Mouse (Mus musculus) midbrain, embryonic 12.5 days (tissue): ENCODE data around the gene Khnyn. TPM values are rescaled to one million over a fixed set of nuclear protein-coding genes. Genes with fewer than 3 reads are reported as not detected.

Experiments
- ATAC-seq: fragments of 200-750 bp; cut with Nextera tagmentation; 2 replicates; pipeline ENCODE4 v1.8.0; 2017; ENCODE audit warnings: low read depth, moderate TSS enrichment, moderate library complexity; ENCODE audit not compliant: low FRiP score
- H3K27ac ChIP-seq: fragments of 300-500 bp; sonication (generic); replicated peaks from 2 replicates; pipeline ENCODE4 v1.5.1; 2016; ENCODE audit warnings: mild to moderate bottlenecking
- H3K27me3 ChIP-seq: fragments of 300-500 bp; sonication (generic); 2 replicates; pipeline ENCODE4 v1.6.1; 2016; ENCODE audit warnings: mild to moderate bottlenecking
- H3K36me3 ChIP-seq: fragments of 300-500 bp; sonication (generic); 2 replicates; pipeline ENCODE4 v1.6.1; 2016
- H3K4me1 ChIP-seq: fragments of 300-500 bp; sonication (generic); 2 replicates; pipeline ENCODE4 v1.6.1; 2016
- H3K4me2 ChIP-seq: fragments of 300-500 bp; sonication (generic); replicated peaks from 2 replicates; pipeline ENCODE4 v1.6.1; 2016; ENCODE audit warnings: mild to moderate bottlenecking, moderate library complexity
- H3K4me3 ChIP-seq: fragments of 300-500 bp; sonication (generic); 2 replicates; pipeline ENCODE4 v1.5.1; 2016; ENCODE audit warnings: mild to moderate bottlenecking
- H3K9ac ChIP-seq: fragments of 300-500 bp; sonication (generic); replicated peaks from 2 replicates; pipeline ENCODE4 v1.6.1; 2016; ENCODE audit warnings: mild to moderate bottlenecking, moderate library complexity
- H3K9me3 ChIP-seq: fragments of 300-500 bp; sonication (generic); 2 replicates; pipeline ENCODE4 v1.6.1; 2016; ENCODE audit warnings: mild to moderate bottlenecking
- WGBS: fragments of 180-500 bp; shearing (Covaris S2); methylation state at CpG from one replicate; pipeline ENCODE4 v1.1.7; 2016; 5-methylcytosine and 5-hydroxymethylcytosine counted together
- polyA plus RNA-seq: library from polyadenylated mRNA; unstranded; fragments of >200 nt; fragmentation: Nextera tagmentation; extraction: Ambion mirVana; gene quantifications from 2 replicates; pipeline ENCODE4 v1.2.1, GENCODE M21; 2016

Gene Khnyn
- polyA plus RNA-seq, result 21.5 and 22.4 TPM in 2 replicates

- peak within 1 kb of the TSS; percentile 82 for H3K4me2 ChIP-seq
- no peaks in the 10 kb centered on the region for H3K9me3 ChIP-seq
- H3K27ac ChIP-seq, result peak within 1 kb of the TSS; percentile 81
- peaks cover 8% of the 10 kb centered on the region for H3K27me3 ChIP-seq
- peak within 1 kb of the TSS; percentile 90 for H3K4me3 ChIP-seq
- under 1% methylated on average over 29 of the region's 30 CpGs for WGBS
- peak; percentile 97 for ATAC-seq
- peaks cover 27% of the 10 kb centered on the region for H3K4me1 ChIP-seq
- peak within 1 kb of the TSS; percentile 86 for H3K9ac ChIP-seq
- peaks cover 34% of the 10 kb centered on the region for H3K36me3 ChIP-seq
These were observed at the start of gene Khnyn for GRCm38 (mm10) chr14:55884713-55885113. Gene Khnyn, plus strand, starts transcription at chr14:55884947.

DNA sequence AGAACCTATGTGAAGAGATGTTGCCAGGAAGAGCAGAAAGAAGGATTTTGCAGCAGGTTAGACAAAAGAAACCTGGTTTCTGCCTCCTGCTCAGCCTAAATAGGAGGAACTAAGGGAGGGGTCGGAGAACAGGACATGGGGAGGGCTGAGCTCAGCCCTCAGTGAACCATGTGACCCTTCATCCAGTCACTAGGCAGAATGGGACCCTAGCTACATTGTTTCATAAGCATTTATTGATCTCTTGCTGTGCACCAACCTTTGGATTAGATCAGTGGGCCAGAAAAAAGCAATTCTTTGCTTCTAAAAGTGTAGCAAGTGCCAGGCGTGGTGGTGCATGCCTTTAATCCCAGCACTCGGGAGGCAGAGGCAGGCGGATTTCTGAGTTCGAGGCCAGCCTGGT lies 46.4 kb upstream of the Khnyn start:
- no peak overlapping the region for H3K4me2 ChIP-seq
- H3K4me3 ChIP-seq, result no peak overlapping the region
- ATAC-seq, result no peak
- WGBS, result 75% methylated on average over 5 of the region's 5 CpGs
- no peaks in the 10 kb centered on the region for H3K9me3 ChIP-seq
- no peak overlapping the region for H3K27ac ChIP-seq
- no peaks in the 10 kb centered on the region for H3K36me3 ChIP-seq
- no peaks in the 10 kb centered on the region; the same call in 1 of the 2 replicates for H3K4me1 ChIP-seq
- H3K9ac ChIP-seq, result no peak overlapping the region
- no peaks in the 10 kb centered on the region for H3K27me3 ChIP-seq

- no peak for ATAC-seq
- Histone ChIP-seq H3K36me3 (no peaks in the 10 kb centered on the region), H3K27me3 (no peaks in the 10 kb centered on the region), H3K4me2 (no peak overlapping the region), H3K27ac (no peak overlapping the region), H3K9me3 (no peaks in the 10 kb centered on the region), H3K4me3 (no peak overlapping the region), H3K9ac (no peak overlapping the region), H3K4me1 (no peaks in the 10 kb centered on the region; the same call in 1 of the 2 replicates)
- WGBS, result 89% methylated on average over 4 of the region's 4 CpGs
These were observed 46.0 kb upstream of the Khnyn start for GRCm38 (mm10) chr14:55838740-55839139.

- H3K27ac ChIP-seq, result no peak overlapping the region
- no peaks in the 10 kb centered on the region; the same call in 1 of the 2 replicates for H3K4me1 ChIP-seq
- H3K9ac ChIP-seq, result no peak overlapping the region
- no peaks in the 10 kb centered on the region for H3K27me3 ChIP-seq
- no peaks in the 10 kb centered on the region for H3K9me3 ChIP-seq
- WGBS, result 57% methylated on average over 4 of the region's 4 CpGs
- H3K4me3 ChIP-seq, result no peak overlapping the region
- ATAC-seq, result no peak
- no peak overlapping the region for H3K4me2 ChIP-seq
- H3K36me3 ChIP-seq, result no peaks in the 10 kb centered on the region
These were observed 43.8 kb upstream of the Khnyn start for GRCm38 (mm10) chr14:55840853-55841366.

DNA sequence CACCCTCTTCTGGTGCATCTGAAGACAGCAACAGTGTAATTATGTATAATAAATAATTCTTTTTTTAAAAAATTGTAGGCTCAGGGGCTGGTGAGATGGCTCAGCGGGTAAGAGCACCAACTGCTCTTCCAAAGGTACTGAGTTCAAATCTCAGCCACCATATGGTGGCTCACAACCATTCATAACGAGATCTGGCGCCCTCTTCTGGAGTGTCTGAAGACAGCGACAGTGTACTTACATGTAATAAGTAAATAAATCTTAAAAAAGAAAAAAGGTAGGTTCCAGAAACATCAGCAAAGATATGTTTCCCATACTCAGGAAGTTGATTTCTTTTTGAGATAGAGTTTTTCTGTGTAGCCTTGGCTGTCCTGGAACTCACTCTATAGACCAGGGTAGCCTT lies 42.0 kb upstream of the Khnyn start:
- 76% methylated on average over 4 of the region's 4 CpGs for WGBS
- Histone ChIP-seq H3K4me2 (no peak overlapping the region), H3K9ac (no peak overlapping the region), H3K9me3 (no peaks in the 10 kb centered on the region), H3K4me1 (no peaks in the 10 kb centered on the region; the same call in 1 of the 2 replicates), H3K4me3 (no peak overlapping the region), H3K27ac (no peak overlapping the region), H3K27me3 (no peaks in the 10 kb centered on the region), H3K36me3 (no peaks in the 10 kb centered on the region)
- no peak for ATAC-seq

DNA sequence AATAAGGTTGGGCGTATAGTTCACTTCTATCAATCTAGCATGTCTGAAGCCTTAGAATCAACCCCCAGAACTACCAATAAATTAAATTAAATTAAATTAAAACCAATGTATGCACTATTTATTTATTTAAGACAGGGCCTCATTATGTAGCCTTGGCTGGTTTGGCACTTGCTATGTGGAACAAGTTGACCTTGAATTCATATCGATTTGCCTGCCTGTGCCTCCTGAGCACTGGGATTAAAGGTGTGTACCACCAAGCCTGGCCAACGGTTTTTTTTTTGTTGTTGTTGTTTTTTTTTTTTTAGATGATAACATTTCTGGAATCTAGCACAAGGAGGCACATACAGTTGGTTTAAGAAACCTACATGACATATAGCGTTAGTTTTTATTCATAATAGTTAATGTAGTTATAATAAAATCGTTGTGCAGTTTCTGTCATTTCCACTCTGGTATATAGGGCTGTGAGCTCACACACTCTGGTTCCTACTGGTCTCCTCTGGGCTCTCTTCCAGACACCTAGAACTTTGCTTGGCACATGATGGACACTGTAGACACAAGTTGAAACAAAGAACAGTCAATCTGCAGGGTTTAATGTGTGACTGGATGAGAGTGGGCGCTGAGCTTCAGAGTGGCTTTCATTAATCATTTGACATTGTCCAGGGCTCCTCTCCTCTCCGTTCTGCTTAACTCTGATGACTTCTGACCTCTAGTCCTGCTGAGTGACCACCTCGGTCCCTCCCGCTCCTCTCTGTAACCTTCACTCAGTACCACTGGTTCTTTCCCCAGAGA lies 39.0 kb upstream of the Khnyn start:
- Histone ChIP-seq H3K27ac (no peak overlapping the region), H3K4me1 (no peaks in the 10 kb centered on the region), H3K4me3 (no peak overlapping the region), H3K27me3 (no peaks in the 10 kb centered on the region), H3K36me3 (no peaks in the 10 kb centered on the region), H3K9ac (no peak overlapping the region), H3K4me2 (no peak overlapping the region), H3K9me3 (no peaks in the 10 kb centered on the region)
- no peak for ATAC-seq
- WGBS, result 85% methylated on average over 9 of the region's 9 CpGs

- Histone ChIP-seq H3K9ac (no peak overlapping the region), H3K27me3 (no peaks in the 10 kb centered on the region), H3K4me1 (peaks cover 33% of the 10 kb centered on the region), H3K4me3 (no peak overlapping the region), H3K4me2 (no peak overlapping the region), H3K27ac (no peak overlapping the region), H3K36me3 (no peaks in the 10 kb centered on the region), H3K9me3 (no peaks in the 10 kb centered on the region)
- WGBS, result 67% methylated on average over 6 of the region's 6 CpGs
- ATAC-seq, result no peak
These were observed 33.9 kb upstream of the Khnyn start for GRCm38 (mm10) chr14:55850885-55851284.

DNA sequence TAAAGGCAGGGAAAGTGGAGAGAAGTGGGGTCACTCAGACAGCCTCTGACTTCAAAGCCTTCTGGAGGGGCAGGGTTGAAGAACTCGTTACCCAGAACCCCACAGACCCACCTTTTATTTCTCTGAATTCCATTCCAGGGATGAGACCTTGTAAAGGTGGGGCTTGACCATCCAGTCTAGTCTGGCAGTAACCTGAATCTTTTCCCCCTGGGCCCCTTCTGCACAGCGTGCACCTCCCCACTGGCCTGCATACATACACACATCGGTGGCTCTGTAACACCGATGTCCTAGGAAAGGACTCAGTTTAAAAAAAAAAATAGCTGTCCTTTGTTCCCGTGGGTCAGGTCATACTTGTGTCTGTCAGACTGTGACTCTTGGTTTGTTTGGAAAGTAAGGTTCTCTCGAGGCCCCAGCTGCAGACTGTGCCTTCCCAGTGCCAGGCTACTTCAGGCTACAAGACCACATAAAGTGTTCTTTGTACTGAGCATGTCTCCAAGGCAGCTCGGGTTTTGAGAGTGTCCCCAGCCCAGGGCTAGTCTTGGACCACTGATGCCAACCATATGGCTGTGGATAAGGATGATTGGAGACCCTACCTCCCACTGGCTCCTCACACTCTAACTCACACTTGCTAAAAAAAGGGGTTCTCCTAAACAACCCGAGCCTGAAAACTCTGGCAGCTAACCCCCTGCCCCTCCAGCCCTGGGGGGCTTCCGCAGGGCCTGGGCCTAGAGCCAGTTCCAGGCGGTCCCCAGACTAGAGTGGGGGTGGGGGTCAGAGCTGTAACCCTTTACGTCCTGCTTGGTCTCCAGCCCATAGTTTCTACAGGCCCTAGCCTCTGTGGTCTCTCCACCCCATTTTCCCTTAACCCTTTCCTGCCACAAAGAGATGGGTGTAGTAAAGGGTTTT lies 31.8 kb upstream of the Khnyn start:
- Histone ChIP-seq H3K27me3 (no peaks in the 10 kb centered on the region), H3K4me3 (peak overlapping the region; percentile 62), H3K4me1 (peaks cover 51% of the 10 kb centered on the region), H3K9me3 (no peaks in the 10 kb centered on the region), H3K36me3 (no peaks in the 10 kb centered on the region), H3K9ac (peak overlapping the region; percentile 80; the same call in 1 of the 2 replicates), H3K4me2 (peak overlapping the region; percentile 85), H3K27ac (peak overlapping the region; percentile 89)
- WGBS, result 4% methylated on average over 11 of the region's 11 CpGs
- peak; percentile 64 for ATAC-seq

DNA sequence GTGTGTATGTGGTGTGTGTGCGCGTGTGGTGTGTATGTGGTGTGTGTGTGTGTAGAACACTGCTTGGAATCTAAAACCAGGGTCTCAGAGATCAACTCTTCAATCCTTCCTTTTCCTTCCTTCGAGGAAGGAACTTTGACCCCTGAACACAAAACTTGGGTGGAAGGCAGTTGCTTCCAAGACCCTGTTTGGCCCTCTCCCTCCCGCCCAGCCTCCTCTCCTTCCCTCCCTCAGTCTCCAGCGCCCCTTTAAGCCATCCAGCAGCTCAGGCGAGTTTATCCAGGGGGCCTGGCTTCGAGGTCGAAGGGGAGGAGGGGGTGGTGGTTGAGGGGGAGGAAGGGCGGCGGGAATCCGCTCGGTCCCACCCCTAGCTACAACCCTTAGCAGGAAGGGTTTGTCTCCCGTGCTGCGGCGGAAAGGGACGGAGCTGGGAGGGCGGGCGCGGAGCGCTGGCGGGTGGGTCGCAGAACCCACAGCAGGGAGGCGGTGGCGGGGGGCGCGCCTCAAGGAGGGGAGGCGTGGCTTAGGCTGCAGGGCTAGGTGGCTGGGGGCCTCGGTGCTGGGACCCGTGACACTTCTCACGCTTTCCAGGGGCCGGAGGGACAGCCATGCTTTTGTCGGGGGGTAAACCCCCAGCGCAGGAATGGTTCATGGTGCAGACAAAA lies 31.0 kb upstream of the Khnyn start, which contains the start of gene Nynrin:
Nynrin (plus strand) TSS at position 390 of the 665 bp plus-strand sequence.
- H3K4me1 ChIP-seq, result peaks cover 55% of the 10 kb centered on the region
- no peaks in the 10 kb centered on the region for H3K9me3 ChIP-seq
- H3K27ac ChIP-seq, result peak within 1 kb of the TSS; percentile 89
- H3K27me3 ChIP-seq, result no peaks in the 10 kb centered on the region
- peak within 1 kb of the TSS; percentile 62 for H3K4me3 ChIP-seq
- ATAC-seq, result peak; percentile 87
- WGBS, result 1% methylated on average over 28 of the region's 33 CpGs
- H3K9ac ChIP-seq, result peak within 1 kb of the TSS; percentile 80
- H3K36me3 ChIP-seq, result 0 out of 2 replicates have a peak, but pooled peaks cover 4% of the 10 kb centered on the region
- peak within 1 kb of the TSS; percentile 85 for H3K4me2 ChIP-seq

DNA sequence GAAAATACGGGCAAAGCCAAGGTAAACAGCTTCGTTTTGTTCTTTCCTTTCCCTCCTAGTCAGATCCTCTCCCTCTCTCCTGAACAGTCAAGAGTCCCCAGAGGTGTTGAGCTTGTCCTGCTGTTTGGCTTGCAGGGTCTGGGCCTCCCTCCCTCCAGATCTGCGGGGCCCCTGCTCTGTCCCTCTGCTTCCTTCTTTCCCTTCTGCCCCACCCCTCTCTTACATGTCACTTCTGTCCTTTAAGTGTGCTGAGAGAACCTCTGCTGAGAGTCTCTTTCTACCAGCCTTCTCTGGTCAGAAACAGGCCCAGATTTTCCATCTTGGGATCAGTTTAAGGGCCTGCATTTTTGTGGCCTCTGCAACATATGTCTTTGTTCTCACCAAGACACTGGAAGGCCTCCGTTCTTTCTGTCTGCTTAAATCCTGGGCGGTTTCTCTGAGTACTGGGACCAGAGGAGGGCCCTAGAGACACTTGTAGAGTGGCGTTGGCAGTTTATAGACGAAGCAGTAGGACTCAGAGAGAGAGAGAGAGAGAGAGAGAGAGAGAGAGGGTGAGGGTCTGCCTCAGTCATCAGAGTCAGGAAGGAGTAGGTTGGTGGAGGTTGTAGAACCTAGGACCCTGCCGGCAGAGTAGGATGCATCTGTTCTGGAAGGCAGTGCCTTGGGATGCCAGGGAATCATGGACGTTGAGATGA lies 30.2 kb upstream of the Khnyn start:
- ATAC-seq, result peak; percentile 27; the same call in 1 of the 2 replicates
- Histone ChIP-seq H3K9me3 (no peaks in the 10 kb centered on the region), H3K4me2 (peak overlapping the region; percentile 85), H3K9ac (peak overlapping the region; percentile 80), H3K27ac (peak overlapping the region; percentile 89), H3K4me1 (peaks cover 55% of the 10 kb centered on the region), H3K4me3 (peak overlapping the region; percentile 62), H3K36me3 (peaks cover 9% of the 10 kb centered on the region; the same call in 1 of the 2 replicates), H3K27me3 (no peaks in the 10 kb centered on the region)
- 0% methylated on average over 9 of the region's 9 CpGs for WGBS

DNA sequence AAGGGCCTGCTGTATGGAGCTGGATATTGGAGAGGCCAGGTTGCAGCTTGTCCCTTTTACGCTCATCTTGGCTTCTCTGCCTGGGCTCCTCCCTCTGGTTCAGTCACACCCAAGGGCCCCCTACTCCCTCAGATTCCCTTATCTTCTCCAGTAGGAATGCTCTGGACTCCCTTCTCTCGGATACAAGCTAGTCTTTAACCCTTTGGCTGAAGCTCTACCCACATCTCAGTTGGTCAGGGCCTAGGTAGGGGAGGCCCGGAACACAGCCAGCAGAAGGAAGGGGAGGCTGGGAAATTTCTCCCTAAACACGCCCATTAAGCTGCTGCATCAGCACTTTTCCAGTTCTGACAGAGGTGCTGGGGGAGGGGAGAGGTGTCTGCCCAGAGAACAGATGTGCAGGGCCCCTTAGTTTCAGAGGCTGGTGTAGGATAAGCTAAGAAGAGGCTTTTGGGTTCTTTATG lies 29.6 kb upstream of the Khnyn start:
- peaks cover 55% of the 10 kb centered on the region for H3K4me1 ChIP-seq
- peak; percentile 0; the same call in 1 of the 2 replicates for ATAC-seq

More for the DNA sequence above, 29.6 kb upstream of the Khnyn start:
- 1% methylated on average over 4 of the region's 4 CpGs for WGBS
- Histone ChIP-seq H3K9ac (peak overlapping the region; percentile 80), H3K9me3 (no peaks in the 10 kb centered on the region), H3K36me3 (peaks cover 9% of the 10 kb centered on the region; the same call in 1 of the 2 replicates), H3K4me2 (peak overlapping the region; percentile 85), H3K27me3 (no peaks in the 10 kb centered on the region), H3K27ac (peak overlapping the region; percentile 89), H3K4me3 (peak overlapping the region; percentile 62)
